Mouse (Mus musculus): Measurements from ENCODE around the gene Ccdc113. TPM values are rescaled to one million over a fixed set of nuclear protein-coding genes. Genes with fewer than 3 reads are reported as not detected.

Gene Ccdc113
- not detected for total RNA-seq (2023)

DNA sequence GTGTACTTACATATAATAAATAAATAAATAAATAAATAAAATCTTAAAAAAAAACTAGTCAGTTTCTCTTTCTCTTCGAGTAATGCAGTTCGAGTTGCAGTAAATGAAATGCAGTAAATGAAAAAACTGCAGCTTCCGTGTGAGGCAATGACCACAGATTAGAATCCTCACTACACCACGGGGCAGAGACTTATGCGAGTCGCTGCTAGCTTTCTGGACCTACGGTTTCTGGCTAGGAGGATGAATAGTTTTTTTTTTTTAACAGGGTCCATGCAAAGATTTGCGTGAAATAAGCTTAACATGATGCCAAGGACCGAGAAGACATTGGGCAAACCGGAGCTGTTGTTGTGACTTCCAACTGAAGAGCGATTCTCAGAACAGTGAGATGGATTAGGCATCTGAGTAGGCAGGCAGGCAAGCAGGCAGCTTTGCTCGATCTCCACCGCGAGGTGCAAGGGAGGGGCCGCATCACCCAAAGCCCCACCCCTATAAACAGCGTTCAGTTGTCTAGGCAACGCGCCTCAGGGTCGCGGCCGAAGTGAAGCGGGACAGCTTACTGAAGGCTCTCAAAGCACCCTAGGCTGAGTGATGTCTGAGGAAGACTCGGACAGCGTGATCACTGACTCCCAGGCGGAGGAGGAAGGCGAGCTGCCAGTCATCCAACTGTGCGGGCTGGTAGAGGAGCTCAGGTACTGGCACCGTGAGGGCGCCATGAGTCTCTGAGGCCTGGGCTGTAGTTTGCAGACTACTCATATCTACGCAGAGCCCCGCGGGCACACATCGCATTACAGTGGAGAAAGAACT lies at the start of gene Ccdc113:
Gene Ccdc113, plus strand, starts transcription at position 502 of the 804 bp plus-strand sequence.

DNA sequence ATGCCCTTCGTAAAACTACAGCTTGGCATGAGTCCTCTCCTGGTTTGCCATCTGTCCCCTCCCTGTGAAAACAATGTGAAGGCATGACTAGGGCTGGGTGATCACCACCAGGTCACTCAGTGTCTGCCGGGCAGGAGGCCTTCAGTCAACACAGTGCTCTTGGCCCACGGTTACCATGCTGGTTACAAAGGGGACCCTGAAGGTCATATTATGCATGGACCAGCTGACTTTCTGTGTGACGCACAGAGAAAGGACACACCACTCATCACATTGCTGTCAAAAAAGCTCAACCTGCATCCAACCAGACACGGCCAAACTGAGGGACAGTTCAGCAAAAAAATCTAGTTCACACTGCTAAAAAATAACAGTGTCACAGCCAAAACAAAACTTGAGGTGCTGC lies 43.9 kb upstream of the Ccdc113 start, which contains the start of gene Csnk2a2:
Gene Csnk2a2, minus strand, starts transcription at position 34 of the 400 bp plus-strand sequence.

DNA sequence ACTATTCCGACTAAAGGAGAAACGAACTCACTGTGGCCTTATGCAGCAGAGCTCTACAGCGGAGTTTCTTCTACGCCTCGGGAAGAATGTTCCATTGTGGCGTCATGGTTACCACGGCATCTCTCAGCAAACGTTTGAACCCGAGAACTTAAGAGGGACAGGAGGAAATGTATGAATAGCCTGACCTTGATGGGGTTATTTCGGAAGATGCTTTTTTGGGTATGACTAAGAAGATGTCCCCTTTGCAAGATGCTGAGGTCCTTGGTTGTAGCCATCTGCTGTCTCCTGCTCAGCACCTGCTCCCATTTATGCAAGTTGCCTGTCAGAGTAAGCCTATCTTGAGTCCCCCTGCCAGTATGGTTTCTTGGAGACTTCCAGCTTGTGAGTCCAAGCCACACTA lies 42.4 kb downstream of the Ccdc113 start, which contains the start of gene Prss54:
Gene Prss54, minus strand, starts transcription at position 101 of the 400 bp plus-strand sequence.

Other genes with a start within 250 kb of the Ccdc113 start
- gene Cngb1, start 227.5 kb upstream of the Ccdc113 start, total RNA-seq (2023) = under 1 TPM in 1 of 2 experiments, not detected in 1; 0.43 TPM
- gene Tepp, start 223.5 kb upstream of the Ccdc113 start, total RNA-seq (2023) = not detected
- 10 to 100 TPM; 13.0 TPM for gene Zfp319, start 202.1 kb upstream of the Ccdc113 start, total RNA-seq (2023)
- 10 to 100 TPM; 40.3 to 45.5 TPM for gene Usb1, start 201.8 kb upstream of the Ccdc113 start, total RNA-seq (2023)
- gene Mmp15, start 181.8 kb upstream of the Ccdc113 start, total RNA-seq (2023) = not detected
- gene Cfap20, start 99.2 kb upstream of the Ccdc113 start, total RNA-seq (2023) = 10 to 100 TPM; 36.4 to 36.8 TPM
- gene Csnk2a2, start 44.0 kb upstream of the Ccdc113 start, total RNA-seq (2023) = 10 to 100 TPM; 61.3 to 68.6 TPM
- gene Prss54, start 42.3 kb downstream of the Ccdc113 start, total RNA-seq (2023) = not detected
- gene Gins3, start 99.4 kb downstream of the Ccdc113 start, total RNA-seq (2023) = 1 to 10 TPM; 2.2 to 3.2 TPM
- gene Ndrg4, start 142.9 kb downstream of the Ccdc113 start, total RNA-seq (2023) = under 1 TPM in 1 of 2 experiments, not detected in 1; 0.73 TPM
- 10 to 100 TPM; 16.1 to 22.7 TPM for gene Setd6, start 181.8 kb downstream of the Ccdc113 start, total RNA-seq (2023)

Measured in monocyte, adult 59 days (primary cell).